Mouse (Mus musculus): ENCODE results near the gene Ctcf. TPM values are rescaled to one million over a fixed set of nuclear protein-coding genes. Genes with fewer than 3 reads are reported as not detected.
"Not testable (repeated sequence)": the region's sequence is repeated elsewhere in the genome, so short reads cannot be mapped to it uniquely, and the experiment has no call there.

Gene Ctcf
- 10 to 100 TPM; 40.0 to 43.0 TPM for total RNA-seq (2021)

- intact Hi-C loops (cut with DNase I) = loop anchor here (1.0 to 5.0 kb wide), 4 partner anchors 40 to 70 kb away; partner anchors contain the start of genes Acd, Atp6v0d1, Carmil2 and Pard6a
- DNase-seq = peak; percentile 87 to 96
These were observed at the start of gene Ctcf for GRCm38 (mm10) chr8:105636018-105636962. Gene Ctcf (plus strand): TSS chr8:105636568.

DNA sequence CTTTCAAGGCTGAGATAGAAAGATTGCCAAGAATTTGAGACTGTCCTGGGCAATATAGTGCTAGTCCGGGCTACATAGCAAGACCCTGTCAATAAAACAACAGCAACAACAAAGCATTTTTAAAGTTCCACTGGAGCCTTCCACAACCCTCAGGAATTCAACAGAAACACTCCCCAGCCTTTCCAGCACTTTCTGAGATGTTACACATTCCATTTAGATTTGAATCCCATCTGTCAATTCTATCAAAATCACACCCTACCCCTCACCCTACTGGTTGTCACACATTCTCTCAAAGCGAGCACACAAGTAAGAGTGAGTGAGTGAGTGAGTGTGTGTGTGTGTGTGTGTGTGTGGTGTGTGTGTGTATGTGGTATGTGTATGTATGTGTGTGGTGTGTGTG, 43.9 kb upstream of the Ctcf start:
- intact Hi-C loops (cut with DNase I) = loop anchor here (10.0 kb wide), 1 partner anchor 92 kb away; the partner anchor contains the start of gene Carmil2
- no peak for DNase-seq

- intact Hi-C loops (cut with DNase I) = loop anchor here (10.0 kb wide), 1 partner anchor 91 kb away; the partner anchor contains the start of gene Carmil2
- DNase-seq = peak; percentile 55 to 69
These were observed 42.5 kb upstream of the Ctcf start for GRCm38 (mm10) chr8:105593859-105594258.

GRCm38 (mm10) chr8:105594451-105595242, 41.7 kb upstream of the Ctcf start:
- intact Hi-C loops (cut with DNase I) = loop anchor here (10.0 kb wide), 1 partner anchor 90 kb away; the partner anchor contains the start of gene Carmil2
- DNase-seq = no peak

GRCm38 (mm10) chr8:105596362-105597034, 39.9 kb upstream of the Ctcf start:
- intact Hi-C loops (cut with DNase I) = loop anchor here (1.0 to 10.0 kb wide), 3 partner anchors 30 to 88 kb away; partner anchors contain the start of genes Atp6v0d1, Carmil2 and Ctcf
- peak; percentile 83 to 87 for DNase-seq

GRCm38 (mm10) chr8:105598777-105599176, 37.6 kb upstream of the Ctcf start:
- intact Hi-C loops (cut with DNase I) = loop anchor here (10.0 kb wide), 1 partner anchor 86 kb away; the partner anchor contains the start of gene Carmil2
- DNase-seq = no peak

GRCm38 (mm10) chr8:105601301-105601700, 35.1 kb upstream of the Ctcf start:
- DNase-seq = no peak
- intact Hi-C loops (cut with DNase I) = no loop called here

DNA sequence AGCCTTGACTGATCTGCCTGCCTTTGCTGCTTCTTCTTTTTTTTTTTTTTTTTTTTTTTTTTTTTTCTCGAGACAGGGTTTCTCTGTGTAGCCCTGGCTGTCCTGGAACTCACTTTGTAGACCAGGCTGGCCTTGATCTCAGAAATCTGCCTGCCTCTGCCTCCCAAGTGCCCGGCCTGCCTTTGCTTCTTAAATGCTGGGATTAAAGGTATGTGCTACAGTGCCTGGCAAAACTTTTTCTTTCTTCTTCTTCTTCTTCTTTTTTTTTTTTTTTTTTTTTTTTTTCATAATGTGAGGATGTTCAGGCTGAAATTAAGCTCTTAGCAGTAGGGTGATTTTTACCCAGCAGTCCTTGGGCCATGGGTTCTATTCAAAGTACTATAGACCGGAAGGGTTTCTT, 33.8 kb upstream of the Ctcf start:
- intact Hi-C loops (cut with DNase I); DNase-seq: not testable (repeated sequence)

- intact Hi-C loops (cut with DNase I) = no loop called here
- peak; percentile 78 to 87 for DNase-seq
These were observed 31.5 kb upstream of the Ctcf start, which contains the start of gene Ripor1 for GRCm38 (mm10) chr8:105604804-105605381. Gene Ripor1 (plus strand): TSS chr8:105605255.

DNA sequence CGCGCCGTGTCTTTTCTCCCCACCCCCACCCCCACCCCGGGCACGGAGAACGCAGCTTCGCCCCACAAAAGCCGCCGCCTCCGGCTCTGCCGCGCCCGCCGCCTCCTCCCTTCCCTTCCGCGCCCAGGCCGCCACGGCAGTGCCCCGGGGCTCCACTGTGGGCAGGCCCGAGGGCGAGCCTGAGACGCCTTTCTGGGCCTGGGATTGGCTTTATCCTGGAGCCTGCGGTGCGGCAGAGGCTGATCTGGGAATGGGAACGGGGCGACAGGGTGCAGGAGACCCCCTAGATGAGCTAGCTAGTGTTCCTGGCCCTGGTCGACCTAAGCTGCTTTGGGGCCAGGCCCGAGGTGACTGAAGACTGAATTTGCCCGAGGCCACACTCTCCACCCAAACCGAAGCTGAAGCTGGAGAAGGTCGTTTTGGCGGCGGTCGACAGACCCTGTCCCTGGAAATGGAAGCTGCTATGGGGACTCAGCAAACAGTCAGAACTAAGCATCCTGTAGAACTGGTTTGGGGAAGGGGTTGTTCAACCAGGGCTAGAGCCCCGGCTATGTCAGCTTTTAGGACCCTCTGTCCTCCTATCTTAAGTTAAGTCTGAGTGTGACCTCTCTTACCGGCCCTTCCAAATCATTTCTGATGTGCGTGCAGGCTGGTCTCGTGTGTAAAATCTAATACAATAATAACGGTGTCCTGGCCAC, 30.7 kb upstream of the Ctcf start:
- DNase-seq = peak in 1 of 2 experiments; percentile 49

DNA sequence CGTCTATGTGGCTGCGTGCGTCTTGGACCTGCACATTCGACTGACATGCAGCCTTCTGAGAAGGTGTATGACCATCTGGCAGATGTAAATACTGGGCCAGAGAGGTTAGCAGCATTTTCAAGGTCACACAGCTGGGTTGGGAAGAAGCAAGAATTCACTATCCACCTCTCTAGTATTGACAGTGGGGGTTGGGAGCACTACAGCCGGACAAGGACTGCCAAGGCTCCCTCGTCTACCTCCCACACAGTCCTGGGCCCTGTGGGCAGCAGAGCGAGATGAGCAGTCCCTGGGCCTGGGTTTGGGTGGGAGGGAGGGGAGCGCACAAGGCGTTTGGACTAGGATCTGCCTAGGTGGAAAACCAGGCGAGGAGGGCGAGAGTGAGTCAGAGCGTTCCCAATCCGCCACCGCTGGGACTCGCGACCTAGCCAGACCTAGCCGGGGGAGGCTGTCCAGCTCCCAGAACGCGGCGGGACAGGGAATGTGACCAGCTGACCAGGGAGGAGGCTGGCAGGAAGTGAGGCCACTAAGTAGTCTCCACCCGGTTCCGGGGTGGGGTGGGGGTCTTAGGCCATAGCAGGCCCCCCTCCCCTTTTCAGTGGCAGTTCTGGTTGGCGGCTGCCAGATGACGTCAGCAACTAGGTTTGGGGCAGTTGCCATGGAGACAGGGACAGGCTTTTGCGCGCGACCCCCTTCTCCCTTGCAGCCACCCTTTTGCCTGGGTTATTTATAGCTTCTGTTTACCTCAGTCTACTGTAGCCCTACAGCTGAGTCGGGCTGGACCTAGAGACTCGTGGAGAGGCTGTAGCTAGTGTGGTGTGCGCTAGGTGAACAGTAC, 30.0 kb upstream of the Ctcf start:
- intact Hi-C loops (cut with DNase I) = no loop called here
- DNase-seq = peak; percentile 84 to 92

More for the DNA sequence above, 30.7 kb upstream of the Ctcf start:
- intact Hi-C loops (cut with DNase I) = no loop called here

DNA sequence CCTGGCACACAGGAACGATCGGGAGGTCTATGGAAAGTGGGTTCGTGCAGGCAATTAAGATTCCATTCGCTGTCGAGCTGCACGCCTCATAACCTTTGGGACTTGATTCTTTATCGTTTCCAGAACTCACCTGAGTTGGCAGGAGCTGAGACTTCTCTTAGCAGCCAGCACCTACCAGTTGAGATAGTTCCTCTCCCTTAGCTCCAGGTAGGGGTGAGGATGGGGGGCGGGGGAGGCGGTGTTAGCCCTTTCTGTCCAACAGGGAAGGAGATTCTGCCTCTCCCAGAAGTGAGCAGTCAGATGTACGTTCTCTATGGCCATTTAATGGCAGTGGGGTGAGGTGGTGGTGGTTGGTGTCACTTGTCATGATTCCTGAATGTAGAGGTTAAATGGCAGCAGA, 29.3 kb upstream of the Ctcf start:
- intact Hi-C loops (cut with DNase I) = no loop called here
- no peak for DNase-seq

GRCm38 (mm10) chr8:105607684-105608083, 28.7 kb upstream of the Ctcf start:
- intact Hi-C loops (cut with DNase I) = no loop called here

GRCm38 (mm10) chr8:105609355-105609754, 27.0 kb upstream of the Ctcf start:
- intact Hi-C loops (cut with DNase I) = no loop called here
- DNase-seq = no peak

More at GRCm38 (mm10) chr8:105607684-105608083, 28.7 kb upstream of the Ctcf start:
- DNase-seq = peak in 1 of 2 experiments; percentile 53

DNA sequence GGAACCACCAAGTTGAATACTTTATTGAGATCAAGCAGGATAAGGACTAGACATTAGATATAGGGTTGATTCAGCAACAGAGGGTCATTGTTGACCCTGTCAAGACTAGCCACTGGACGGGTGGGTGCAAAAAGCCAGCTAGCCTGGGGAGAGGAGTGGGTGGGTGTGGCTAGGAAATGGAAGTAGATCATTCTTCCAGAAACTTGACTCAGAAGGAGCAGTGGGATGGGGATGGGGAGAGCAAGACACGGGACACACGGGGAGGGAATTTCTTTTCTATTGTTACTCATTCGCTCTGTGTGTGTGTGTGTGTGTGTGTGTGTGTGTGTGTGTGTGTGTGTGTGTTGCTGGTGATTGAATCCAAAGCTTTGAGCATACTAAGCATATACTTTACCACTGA, 26.6 kb upstream of the Ctcf start:
- intact Hi-C loops (cut with DNase I) = no loop called here
- no peak for DNase-seq

DNA sequence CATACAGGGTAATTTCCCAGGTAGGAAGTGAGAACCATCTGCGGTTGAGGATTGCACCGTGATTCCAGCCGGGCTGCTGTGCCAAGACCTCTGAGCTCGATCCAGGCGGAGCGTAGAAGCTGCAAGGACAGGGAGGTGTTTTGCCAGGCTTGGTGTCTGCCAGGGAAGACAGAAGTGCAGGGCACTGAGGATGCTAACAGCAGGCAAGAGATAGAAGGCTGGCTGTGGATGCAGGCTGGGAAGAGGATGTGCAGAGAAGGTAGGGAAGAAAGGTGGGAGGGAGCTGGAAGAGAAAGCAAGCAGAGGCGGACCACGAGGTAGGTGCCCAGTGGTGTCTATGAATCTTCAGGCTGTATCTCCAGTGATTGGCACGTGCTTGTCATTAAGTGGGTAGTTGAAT, 24.5 kb upstream of the Ctcf start:
- intact Hi-C loops (cut with DNase I) = no loop called here
- DNase-seq = no peak

DNA sequence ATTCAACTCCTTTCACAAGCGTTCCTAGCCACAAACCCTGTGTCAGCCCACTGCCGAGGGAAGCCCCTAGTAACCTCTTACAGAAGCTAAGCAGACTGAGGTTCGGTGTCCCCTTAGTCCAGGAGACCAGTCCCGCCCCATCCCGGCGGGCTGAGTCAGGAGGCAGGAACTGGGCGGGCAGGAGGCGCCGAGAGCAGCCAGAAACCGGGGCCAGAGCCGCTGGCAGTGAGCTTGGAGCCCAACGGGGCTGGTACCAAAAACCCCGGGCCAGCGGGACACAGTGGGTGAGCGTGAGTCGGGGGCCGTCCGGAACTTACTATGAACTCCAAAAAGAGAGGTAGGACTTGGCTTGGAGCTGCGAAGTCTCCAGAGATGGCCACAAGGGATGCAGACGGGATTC, 23.3 kb upstream of the Ctcf start:
- intact Hi-C loops (cut with DNase I) = no loop called here
- peak; percentile 74 to 77 for DNase-seq

GRCm38 (mm10) chr8:105613830-105614511, 22.4 kb upstream of the Ctcf start:
- intact Hi-C loops (cut with DNase I) = no loop called here
- DNase-seq = peak; percentile 80 to 83

Measured in heart, postnatal 36 days (tissue).